ENCODE assay signal across 21 mouse cellular contexts in the genomic region with DNA sequence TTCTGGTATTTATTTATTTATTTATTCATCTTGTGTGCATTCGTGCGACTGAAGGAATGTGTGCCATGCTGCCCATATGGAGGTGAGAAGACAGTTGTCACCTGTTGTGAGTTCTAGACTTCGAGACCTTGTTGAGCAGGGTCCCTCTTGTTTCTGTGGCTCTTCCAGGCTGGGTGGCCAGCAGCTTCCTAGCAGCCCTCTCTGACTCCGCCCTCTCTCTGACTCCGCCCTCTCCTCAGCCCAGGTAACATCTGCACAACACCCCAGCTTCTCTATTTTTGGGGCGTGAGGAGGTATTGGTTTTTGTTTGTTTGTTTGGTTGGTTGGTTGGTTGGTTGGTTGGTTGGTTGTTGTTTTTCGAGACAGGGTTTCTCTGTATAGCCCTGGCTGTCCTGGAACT. TPM values are rescaled to one million over a fixed set of nuclear protein-coding genes. Genes with fewer than 3 reads are reported as not detected.
DNase-seq lines count a peak whose midpoint lies in the region; ATAC-seq and TF ChIP-seq lines count a peak whose summit lies in the region.
"Had no signal": no experiment of that assay in that cellular context is flagged by ENCODE, and none has a peak within 500 bp of the region (broad histone marks: within the 10 kb centered on the region; RNA-seq: fewer than 3 reads in every experiment).

No protein-coding gene starts in this region.

- no peak overlapping the region for H3K4me2 ChIP-seq in heart, embryonic 12.5 days
- no peak overlapping the region for H3K4me2 ChIP-seq in midbrain, embryonic 15.5 days
- H3K4me2 ChIP-seq in midbrain, embryonic 14.5 days (ENCODE audit: low read length), result no peak overlapping the region
- H3K4me2 ChIP-seq: embryonic facial prominence, embryonic 15.5 days; forebrain, embryonic 12.5 days; heart, embryonic 13.5 days; hindbrain, embryonic 15.5 days had no signal

- H3K4me1 ChIP-seq in ES-E14 (ENCODE audit: control insufficient read depth in 2 of 2, insufficient read depth in 2 of 2, low read length in 2 of 2, poor library complexity in 1 of 2), result peaks cover 7 to 21% of the 10 kb centered on the region in 2 experiments
- H3K4me1 ChIP-seq in heart, embryonic 12.5 days (replicated peaks), result no peaks in the 10 kb centered on the region
- H3K4me1 ChIP-seq in midbrain, embryonic 15.5 days, result no peaks in the 10 kb centered on the region
- 0 out of 2 replicates have a peak, but pooled peaks cover 3% of the 10 kb centered on the region for H3K4me1 ChIP-seq in midbrain, embryonic 14.5 days (ENCODE audit: control insufficient read depth, insufficient read depth, low read length)
- H3K4me1 ChIP-seq: embryonic facial prominence, embryonic 15.5 days; forebrain, embryonic 12.5 days; heart, embryonic 13.5 days; hindbrain, embryonic 15.5 days had no signal

- peaks cover 3% of the 10 kb centered on the region; the same call in 1 of the 2 replicates for H3K27me3 ChIP-seq in heart, embryonic 12.5 days (replicated peaks)
- no peaks in the 10 kb centered on the region for H3K27me3 ChIP-seq in midbrain, embryonic 15.5 days (replicated peaks)
- no peaks in the 10 kb centered on the region for H3K27me3 ChIP-seq in midbrain, embryonic 14.5 days (ENCODE audit: control insufficient read depth, insufficient read depth, low read length)
- H3K27me3 ChIP-seq: embryonic facial prominence, embryonic 15.5 days; forebrain, embryonic 12.5 days; hindbrain, embryonic 15.5 days had no signal

- no peak overlapping the region for H3K4me3 ChIP-seq in ES-E14 (ENCODE audit: insufficient read depth in 1 of 2, low read depth in 1 of 2, low read length in 2 of 2, poor library complexity in 1 of 2, severe bottlenecking in 1 of 2)
- no peak overlapping the region for H3K4me3 ChIP-seq in heart, embryonic 12.5 days
- no peak overlapping the region for H3K4me3 ChIP-seq in midbrain, embryonic 15.5 days
- no peak overlapping the region for H3K4me3 ChIP-seq in midbrain, embryonic 14.5 days (replicated peaks; ENCODE audit: low read depth, low read length)
- H3K4me3 ChIP-seq: embryonic facial prominence, embryonic 15.5 days; forebrain, embryonic 12.5 days; heart, embryonic 13.5 days; hindbrain, embryonic 15.5 days had no signal

- peak; percentile 61 for ATAC-seq in erythroid progenitor cell, adult 5-6 weeks (replicated peaks; ENCODE audit: low FRiP score, poor library complexity, severe bottlenecking)
- ATAC-seq in heart, embryonic 12.5 days (ENCODE audit: insufficient number of reproducible peaks, low FRiP score), result no peak
- no peak for ATAC-seq in midbrain, embryonic 15.5 days (replicated peaks)
- no peak for ATAC-seq in midbrain, embryonic 14.5 days (ENCODE audit: low FRiP score, low TSS enrichment)
- ATAC-seq: forebrain, embryonic 16.5 days had no signal

- 72% methylated on average over 7 of the region's 7 CpGs for WGBS in heart, embryonic 12.5 days
- 81% methylated on average over 7 of the region's 7 CpGs for WGBS in midbrain, embryonic 15.5 days
- WGBS in midbrain, embryonic 14.5 days, result 90% methylated on average over 7 of the region's 7 CpGs

- H3K9ac ChIP-seq in ES-E14 (ENCODE audit: insufficient read depth, low read depth, low read length, poor library complexity, severe bottlenecking), result no peak overlapping the region
- H3K9ac ChIP-seq in heart, embryonic 12.5 days, result no peak overlapping the region
- H3K9ac ChIP-seq in midbrain, embryonic 15.5 days, result no peak overlapping the region
- no peak overlapping the region for H3K9ac ChIP-seq in midbrain, embryonic 14.5 days (replicated peaks; ENCODE audit: low read length)
- H3K9ac ChIP-seq: embryonic facial prominence, embryonic 15.5 days; forebrain, embryonic 12.5 days; heart, embryonic 13.5 days; hindbrain, embryonic 15.5 days had no signal

- DNase-seq in A20 (ENCODE audit: low read depth, low spot score) (peak; percentile 47), ES-E14 (ENCODE audit: low read depth, low spot score) (no peak)
- DNase-seq in B cell, adult 2 months, result peak; percentile 22 to 24
- no peak for DNase-seq in midbrain, embryonic 14.5 days
- DNase-seq: adrenal gland, adult 2 months; adrenal gland, postnatal 25 days; cerebellum, adult 8-10 months; cerebellum, postnatal 14 days; embryo, embryonic 11 days; gastrocnemius, postnatal 10 days; heart, postnatal 36 days; kidney, adult 11 months had no signal

- H3K36me3 ChIP-seq in ES-E14 (ENCODE audit: control insufficient read depth, insufficient read depth, low read length, poor library complexity, severe bottlenecking), result no peaks in the 10 kb centered on the region
- H3K36me3 ChIP-seq in heart, embryonic 12.5 days, result no peaks in the 10 kb centered on the region
- H3K36me3 ChIP-seq in midbrain, embryonic 15.5 days (replicated peaks), result no peaks in the 10 kb centered on the region
- no peaks in the 10 kb centered on the region for H3K36me3 ChIP-seq in midbrain, embryonic 14.5 days (ENCODE audit: control insufficient read depth, insufficient read depth, low read length)
- H3K36me3 ChIP-seq: embryonic facial prominence, embryonic 15.5 days; forebrain, embryonic 12.5 days; heart, embryonic 13.5 days; hindbrain, embryonic 15.5 days had no signal

- in situ Hi-C loops in ES-E14 (cut with MboI; ENCODE audit: low sequenced_read_pairs in 2 of 2, unreplicated experiment in 2 of 2), result loop anchor here in 1 of 2 experiments (10.0 kb wide), 1 partner anchor 107 kb away; a partner anchor contains a TSS

- no peaks in the 10 kb centered on the region for H3K9me3 ChIP-seq in ES-E14 (ENCODE audit: control insufficient read depth, insufficient read depth, low read depth, low read length)
- no peaks in the 10 kb centered on the region for H3K9me3 ChIP-seq in heart, embryonic 12.5 days (replicated peaks)
- H3K9me3 ChIP-seq in midbrain, embryonic 15.5 days, result no peaks in the 10 kb centered on the region
- no peaks in the 10 kb centered on the region for H3K9me3 ChIP-seq in midbrain, embryonic 14.5 days (ENCODE audit: control insufficient read depth, low read length)
- H3K9me3 ChIP-seq: embryonic facial prominence, embryonic 15.5 days; forebrain, embryonic 12.5 days; heart, embryonic 13.5 days; hindbrain, embryonic 15.5 days had no signal

- peak overlapping the region; percentile 89; the same call in 1 of the 2 replicates for H3K27ac ChIP-seq in ES-E14 (ENCODE audit: insufficient read depth, low read depth, low read length, poor library complexity, severe bottlenecking)
- no peak overlapping the region for H3K27ac ChIP-seq in heart, embryonic 12.5 days (ENCODE audit: poor library complexity, severe bottlenecking)
- no peak overlapping the region for H3K27ac ChIP-seq in midbrain, embryonic 15.5 days
- no peak overlapping the region for H3K27ac ChIP-seq in midbrain, embryonic 14.5 days (replicated peaks; ENCODE audit: low read depth, low read length)
- H3K27ac ChIP-seq: embryonic facial prominence, embryonic 15.5 days; forebrain, embryonic 12.5 days; heart, embryonic 13.5 days; hindbrain, embryonic 15.5 days had no signal

TF ChIP-seq in ES-E14, 5 proteins besides CTCF, POLR2A, EP300 and RAD21 (continues in another document):
- no peak for TF ChIP-seq MAFK (IDR thresholded peaks at IDR 0.05; ENCODE audit: insufficient read depth, low read depth, low read length)
- no peak for TF ChIP-seq CHD2 (IDR thresholded peaks at IDR 0.05; ENCODE audit: low read depth, low read length)
- no peak for TF ChIP-seq ZC3H11A (IDR thresholded peaks at IDR 0.05; ENCODE audit: borderline replicate concordance, low read depth, low read length)

RNA-seq across cellular contexts. Expression of a gene that starts 8.3 kb away (rescaled TPM):
- total RNA-seq in ES-E14 (2012; rRNA removed), result 138 and 155 TPM in 2 replicates
- total RNA-seq in erythroid progenitor cell, adult 5-6 weeks (2015; ENCODE audit: low replicate concordance), result 77.5 and 82.2 TPM in 2 replicates
- total RNA-seq in erythroid progenitor cell, adult 5-6 weeks (2017; ENCODE audit: low replicate concordance), result 281 and 468 TPM in 2 replicates
- polyA plus RNA-seq in heart, embryonic 12.5 days (2016; fragmentation: Nextera tagmentation; extraction: Ambion mirVana), result 65.4 and 68.6 TPM in 2 replicates
- polyA plus RNA-seq in midbrain, embryonic 15.5 days (2015; fragmentation: Nextera tagmentation; extraction: Ambion mirVana), result 82.8 and 83.9 TPM in 2 replicates
- 77.6 and 84.4 TPM in 2 replicates for polyA plus RNA-seq in midbrain, embryonic 14.5 days (2014; fragmentation: Nextera tagmentation; extraction: Ambion mirVana)

RNA-seq across cellular contexts. Expression of a gene that starts 31.4 kb away (rescaled TPM):
- 55.4 and 60.4 TPM in 2 replicates for total RNA-seq in ES-E14 (2012; rRNA removed)
- total RNA-seq in erythroid progenitor cell, adult 5-6 weeks (2015; ENCODE audit: low replicate concordance), result 14.3 and 22.0 TPM in 2 replicates
- 9.8 and 16.8 TPM in 2 replicates for total RNA-seq in erythroid progenitor cell, adult 5-6 weeks (2017; ENCODE audit: low replicate concordance)
- polyA plus RNA-seq in heart, embryonic 12.5 days (2016; fragmentation: Nextera tagmentation; extraction: Ambion mirVana), result 10.9 and 11.8 TPM in 2 replicates
- 31.6 and 31.8 TPM in 2 replicates for polyA plus RNA-seq in midbrain, embryonic 15.5 days (2015; fragmentation: Nextera tagmentation; extraction: Ambion mirVana)
- 38.5 and 42.4 TPM in 2 replicates for polyA plus RNA-seq in midbrain, embryonic 14.5 days (2014; fragmentation: Nextera tagmentation; extraction: Ambion mirVana)

RNA-seq across cellular contexts. Expression of a gene that starts 38.2 kb away (rescaled TPM):
- total RNA-seq in ES-E14 (2012; rRNA removed), result 0.18 and 0.21 TPM in 2 replicates
- total RNA-seq in erythroid progenitor cell, adult 5-6 weeks (2015; ENCODE audit: low replicate concordance), result 5,198 and 5,361 TPM in 2 replicates
- 5,184 and 5,388 TPM in 2 replicates for total RNA-seq in erythroid progenitor cell, adult 5-6 weeks (2017; ENCODE audit: low replicate concordance)
- polyA plus RNA-seq in heart, embryonic 12.5 days (2016; fragmentation: Nextera tagmentation; extraction: Ambion mirVana), result 114 and 116 TPM in 2 replicates
- 2.9 and 3.8 TPM in 2 replicates for polyA plus RNA-seq in midbrain, embryonic 15.5 days (2015; fragmentation: Nextera tagmentation; extraction: Ambion mirVana)
- polyA plus RNA-seq in midbrain, embryonic 14.5 days (2014; fragmentation: Nextera tagmentation; extraction: Ambion mirVana), result 0.51 and 2.3 TPM in 2 replicates
- polyA plus RNA-seq: C2C12 had no signal

RNA-seq across cellular contexts. Expression of a gene that starts 43.1 kb away (rescaled TPM):
- 33.0 and 37.2 TPM in 2 replicates for total RNA-seq in ES-E14 (2012; rRNA removed)
- total RNA-seq in erythroid progenitor cell, adult 5-6 weeks (2015; ENCODE audit: low replicate concordance), result 46.1 and 52.6 TPM in 2 replicates
- total RNA-seq in erythroid progenitor cell, adult 5-6 weeks (2017; ENCODE audit: low replicate concordance), result 36.9 and 43.5 TPM in 2 replicates
- polyA plus RNA-seq in heart, embryonic 12.5 days (2016; fragmentation: Nextera tagmentation; extraction: Ambion mirVana), result 35.7 and 38.9 TPM in 2 replicates
- polyA plus RNA-seq in midbrain, embryonic 15.5 days (2015; fragmentation: Nextera tagmentation; extraction: Ambion mirVana), result 82.3 and 84.4 TPM in 2 replicates
- polyA plus RNA-seq in midbrain, embryonic 14.5 days (2014; fragmentation: Nextera tagmentation; extraction: Ambion mirVana), result 76.4 and 78.4 TPM in 2 replicates

RNA-seq across cellular contexts. Expression of a gene that starts 59.3 kb away (rescaled TPM):
- 0.98 and 1.0 TPM in 2 replicates for total RNA-seq in ES-E14 (2012; rRNA removed)
- not detected in 2 replicates for total RNA-seq in erythroid progenitor cell, adult 5-6 weeks (2015; ENCODE audit: low replicate concordance)
- not detected in 2 replicates for total RNA-seq in erythroid progenitor cell, adult 5-6 weeks (2017; ENCODE audit: low replicate concordance)
- polyA plus RNA-seq in heart, embryonic 12.5 days (2016; fragmentation: Nextera tagmentation; extraction: Ambion mirVana), result 0.06 and 0.13 TPM in 2 replicates
- polyA plus RNA-seq in midbrain, embryonic 15.5 days (2015; fragmentation: Nextera tagmentation; extraction: Ambion mirVana), result 0.05 TPM in 1 of 2 replicates, not detected in the other
- polyA plus RNA-seq in midbrain, embryonic 14.5 days (2014; fragmentation: Nextera tagmentation; extraction: Ambion mirVana), result 0.12 TPM in 1 of 2 replicates, not detected in the other
- polyA plus RNA-seq: C2C12; forebrain, embryonic 12.5 days; forebrain, embryonic 16.5 days had no signal

Comparison
In these comparisons a context has a peak if more than half of its experiments do, and no peak if none do; other contexts are left out.
1. DNase-seq: peak in A20 (single experiment) and B cell, adult 2 months (2 of 2); none in ES-E14 (single experiment) and midbrain, embryonic 14.5 days (single experiment).
2. RNA of a gene that starts 38.2 kb away (polyA plus RNA-seq): 114 to 116 TPM in heart, embryonic 12.5 days; 2.9 to 3.8 TPM in midbrain, embryonic 15.5 days and 0.51 to 2.3 TPM in midbrain, embryonic 14.5 days; every median in the first group is over 10 times any median in the second.